Mouse (Mus musculus): ENCODE measurements at regions not wholly inside any gene's neighbourhood (a gene's known extent, or its start where the extent isn't known, plus 50 kb on each side); places are given as distances from the start of the nearest gene placed in this dataset.

DNA sequence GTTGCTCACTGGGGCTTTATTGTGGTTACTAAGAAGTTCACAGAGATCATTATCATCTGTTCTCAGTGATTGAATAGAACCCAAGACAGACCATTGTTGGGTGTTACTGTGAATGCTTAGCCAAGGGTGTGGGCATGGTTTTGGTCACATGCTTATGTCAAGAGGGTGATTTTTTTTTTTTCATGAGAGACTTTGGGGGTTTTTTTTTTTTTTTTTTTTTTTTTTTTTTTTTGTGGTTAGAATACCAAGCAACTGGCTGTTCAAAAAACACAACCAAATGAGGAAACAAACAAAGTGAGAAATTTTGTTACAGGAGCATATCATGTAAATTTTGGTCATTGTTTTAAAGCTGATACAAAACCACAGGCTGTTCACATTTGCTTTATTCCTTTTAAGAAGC is 466.4 kb upstream of the Nr3c2 start:
- no peak for DNase-seq (ENCODE audit: low read depth, low spot score)
- TF ChIP-seq MAX (IDR thresholded peaks at IDR 0.05; ENCODE audit: low read length) = no peak
- no peak for TF ChIP-seq CHD1 (IDR thresholded peaks at IDR 0.05; ENCODE audit: low read depth, low read length)
- no peak for TF ChIP-seq ZMIZ1 (IDR thresholded peaks at IDR 0.05; ENCODE audit: low read depth, low read length)
- no peak for TF ChIP-seq BHLHE40 (IDR thresholded peaks at IDR 0.05; ENCODE audit: borderline replicate concordance, low read depth, low read length)
- TF ChIP-seq ELF1 (IDR thresholded peaks at IDR 0.05; ENCODE audit: low read depth, low read length) = no peak
- TF ChIP-seq CHD2 (IDR thresholded peaks at IDR 0.05; ENCODE audit: low read length) = no peak
- TF ChIP-seq TCF12 (IDR thresholded peaks at IDR 0.05; ENCODE audit: low read depth, low read length) = no peak
- TF ChIP-seq GABPA (IDR thresholded peaks at IDR 0.05; ENCODE audit: low read depth, low read length) = no peak
- TF ChIP-seq GATA1 (IDR thresholded peaks at IDR 0.05; ENCODE audit: low read depth, low read length) = no peak
- Histone ChIP-seq H3K36me3 (ENCODE audit: control insufficient read depth in 1 of 2, insufficient read depth in 2 of 2, low read length in 2 of 2) (no peaks in the 10 kb centered on the region), H3K79me2 (ENCODE audit: control insufficient read depth, insufficient read depth, low read length, poor library complexity) (no peaks in the 10 kb centered on the region), H3K9me3 (replicated peaks; ENCODE audit: insufficient read depth, low read length) (no peaks in the 10 kb centered on the region), H3K4me1 (ENCODE audit: control insufficient read depth in 1 of 2, insufficient read depth in 2 of 2, low read length in 2 of 2) (no peaks in the 10 kb centered on the region), H3K27ac (ENCODE audit: control insufficient read depth, low read depth, low read length) (no peak overlapping the region), H3K27me3 (ENCODE audit: control insufficient read depth in 1 of 2, insufficient read depth in 2 of 2, low read length in 2 of 2) (no peaks in the 10 kb centered on the region), H3K4me3 (ENCODE audit: control insufficient read depth in 1 of 2, insufficient read depth in 1 of 2, low read depth in 2 of 2, low read length in 2 of 2) (no peak overlapping the region), H3K9ac (ENCODE audit: control insufficient read depth, low read depth, low read length, poor library complexity, severe bottlenecking) (no peak overlapping the region)

DNA sequence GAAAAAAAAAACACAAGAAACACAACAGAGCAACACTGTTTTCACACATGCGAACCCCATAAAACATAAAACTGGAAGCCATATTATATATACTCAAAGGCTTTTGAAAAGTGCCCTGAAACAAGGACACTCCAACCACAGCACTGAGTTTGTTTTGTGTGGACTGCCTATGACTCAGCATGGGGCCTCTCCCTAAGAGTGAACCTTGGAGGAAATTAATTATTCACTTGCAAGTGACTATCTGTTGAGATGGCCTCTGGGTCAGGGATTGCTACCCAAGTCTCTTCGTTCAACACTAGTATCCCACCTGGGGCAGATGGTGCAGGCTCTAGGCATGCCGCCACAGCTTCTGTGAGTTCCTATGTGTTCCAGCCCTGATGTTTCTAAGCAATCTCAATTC is 461.3 kb upstream of the Nr3c2 start:
- TF ChIP-seq ETS1 (IDR thresholded peaks at IDR 0.05; ENCODE audit: low read depth, low read length) (no peak), E2F4 (IDR thresholded peaks at IDR 0.05; ENCODE audit: borderline replicate concordance, low read depth, low read length) (no peak), ZC3H11A (IDR thresholded peaks at IDR 0.05; ENCODE audit: low read depth, low read length) (no peak), HCFC1 (IDR thresholded peaks at IDR 0.05; ENCODE audit: low read depth, low read length) (no peak), MAX (IDR thresholded peaks at IDR 0.05; ENCODE audit: low read length) (no peak), TBP (IDR thresholded peaks at IDR 0.05; ENCODE audit: low read depth, low read length) (no peak)
- Histone ChIP-seq H3K4me3 (ENCODE audit: control insufficient read depth in 1 of 2, insufficient read depth in 1 of 2, low read depth in 2 of 2, low read length in 2 of 2) (no peak overlapping the region), H3K79me2 (ENCODE audit: control insufficient read depth, insufficient read depth, low read length, poor library complexity) (no peaks in the 10 kb centered on the region), H3K9me3 (replicated peaks; ENCODE audit: insufficient read depth, low read length) (no peaks in the 10 kb centered on the region), H3K4me1 (ENCODE audit: control insufficient read depth in 1 of 2, insufficient read depth in 2 of 2, low read length in 2 of 2) (no peaks in the 10 kb centered on the region), H3K9ac (ENCODE audit: control insufficient read depth, low read depth, low read length, poor library complexity, severe bottlenecking) (no peak overlapping the region), H3K36me3 (ENCODE audit: control insufficient read depth in 1 of 2, insufficient read depth in 2 of 2, low read length in 2 of 2) (no peaks in the 10 kb centered on the region), H3K27ac (ENCODE audit: control insufficient read depth, low read depth, low read length) (no peak overlapping the region), H3K27me3 (ENCODE audit: control insufficient read depth in 1 of 2, insufficient read depth in 2 of 2, low read length in 2 of 2) (no peaks in the 10 kb centered on the region)
- DNase-seq (ENCODE audit: low read depth, low spot score) = no peak

DNA sequence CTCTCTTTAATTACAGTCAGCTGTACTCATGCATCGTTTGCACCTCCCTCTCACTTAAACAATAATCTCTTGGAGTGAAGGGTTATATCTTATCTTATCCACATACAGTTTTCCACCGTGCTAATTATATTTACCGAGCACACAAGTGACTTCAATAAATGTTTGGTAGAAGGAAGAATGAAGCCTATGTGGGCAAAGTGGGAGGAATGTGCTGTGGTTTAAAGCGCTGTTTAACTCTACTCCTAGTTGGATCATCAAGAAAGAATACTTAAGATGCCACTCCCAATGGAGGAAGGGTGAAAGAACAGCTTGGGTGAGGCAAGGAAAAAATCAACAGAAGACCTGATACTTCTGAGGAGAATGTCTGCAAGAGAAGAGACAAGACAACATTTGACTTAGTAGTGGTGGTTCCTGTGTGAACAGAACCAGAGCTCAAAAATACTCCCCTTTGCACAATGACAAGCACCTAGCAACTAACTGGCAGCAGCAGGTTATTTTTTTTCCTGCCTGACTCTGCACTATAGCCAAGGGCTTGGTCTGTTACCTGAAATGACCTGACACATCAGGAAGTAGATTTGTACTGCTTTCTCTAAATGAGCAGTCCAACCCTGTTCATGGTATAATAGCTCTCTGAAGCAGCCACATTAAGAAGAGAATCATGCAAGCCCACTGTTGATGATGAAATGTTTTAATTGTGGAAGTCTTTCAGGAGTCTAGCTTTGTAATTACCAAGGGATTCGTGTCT is 424.6 kb upstream of the Nr3c2 start:
- DNase-seq (ENCODE audit: low read depth, low spot score) = no peak
- H3K36me3 ChIP-seq (ENCODE audit: control insufficient read depth in 1 of 2, insufficient read depth in 2 of 2, low read length in 2 of 2) = no peaks in the 10 kb centered on the region
- H3K79me2 ChIP-seq (ENCODE audit: control insufficient read depth, insufficient read depth, low read length, poor library complexity) = no peaks in the 10 kb centered on the region
- no peak overlapping the region for H3K4me3 ChIP-seq (ENCODE audit: control insufficient read depth in 1 of 2, insufficient read depth in 1 of 2, low read depth in 2 of 2, low read length in 2 of 2)
- H3K27ac ChIP-seq (ENCODE audit: control insufficient read depth, low read depth, low read length) = no peak overlapping the region
- H3K9ac ChIP-seq (ENCODE audit: control insufficient read depth, low read depth, low read length, poor library complexity, severe bottlenecking) = no peak overlapping the region
- H3K9me3 ChIP-seq (replicated peaks; ENCODE audit: insufficient read depth, low read length) = no peaks in the 10 kb centered on the region
- H3K4me1 ChIP-seq (ENCODE audit: control insufficient read depth in 1 of 2, insufficient read depth in 2 of 2, low read length in 2 of 2) = no peaks in the 10 kb centered on the region
- TF ChIP-seq CHD2 (IDR thresholded peaks at IDR 0.05; ENCODE audit: low read length) = no peak
- TF ChIP-seq NELFE (IDR thresholded peaks at IDR 0.05; ENCODE audit: low read depth, low read length) = no peak
- no peak for TF ChIP-seq POLR2AphosphoS2 (IDR thresholded peaks at IDR 0.05; ENCODE audit: low read length)
- TF ChIP-seq MYC (IDR thresholded peaks at IDR 0.05; ENCODE audit: low read depth, low read length) = no peak
- TF ChIP-seq POLR2A (IDR thresholded peaks at IDR 0.05; ENCODE audit: control insufficient read depth in 1 of 2, insufficient read depth in 1 of 2, low read depth in 1 of 2, low read length in 2 of 2, poor library complexity in 1 of 2) = no peak
- no peak for TF ChIP-seq NRF1 (IDR thresholded peaks at IDR 0.05; ENCODE audit: insufficient read depth, low read depth, low read length, poor library complexity, severe bottlenecking)
- no peak for TF ChIP-seq MAZ (IDR thresholded peaks at IDR 0.05; ENCODE audit: low read depth, low read length)
- TF ChIP-seq ZNF384 (IDR thresholded peaks at IDR 0.05; ENCODE audit: low read depth, low read length) = no peak
- TF ChIP-seq SIN3A (IDR thresholded peaks at IDR 0.05; ENCODE audit: low read length) = no peak
- no peak for TF ChIP-seq USF1 (IDR thresholded peaks at IDR 0.05; ENCODE audit: low read depth, low read length)
- TF ChIP-seq HCFC1 (IDR thresholded peaks at IDR 0.05; ENCODE audit: low read depth, low read length) = no peak
- TF ChIP-seq ZMIZ1 (IDR thresholded peaks at IDR 0.05; ENCODE audit: low read depth, low read length) = no peak
- TF ChIP-seq ZC3H11A (IDR thresholded peaks at IDR 0.05; ENCODE audit: low read depth, low read length) = no peak
- no peak for TF ChIP-seq RAD21 (IDR thresholded peaks at IDR 0.05; ENCODE audit: low read depth, low read length)
- no peak for TF ChIP-seq JUND (IDR thresholded peaks at IDR 0.05; ENCODE audit: low read depth, low read length)
- TF ChIP-seq SMC3 (IDR thresholded peaks at IDR 0.05; ENCODE audit: low read depth, low read length) = no peak
- no peaks in the 10 kb centered on the region for H3K27me3 ChIP-seq (ENCODE audit: control insufficient read depth in 1 of 2, insufficient read depth in 2 of 2, low read length in 2 of 2)

Data from MEL (cell line).